Mouse (Mus musculus): ENCODE measurements at regions not wholly inside any gene's neighbourhood (a gene's known extent, or its start where the extent isn't known, plus 50 kb on each side); places are given as distances from the start of the nearest gene placed in this dataset.

- Histone ChIP-seq H3K4me1 (peaks cover 8% of the 10 kb centered on the region; the same call in 1 of the 2 replicates), H3K27me3 (ENCODE audit: low read depth, poor library complexity, severe bottlenecking) (no peaks in the 10 kb centered on the region), H3K4me3 (no peak overlapping the region), H3K9me3 (replicated peaks) (no peaks in the 10 kb centered on the region), H3K36me3 (no peaks in the 10 kb centered on the region), H3K27ac (no peak overlapping the region)
- no peak for DNase-seq (ENCODE audit: low spot score)
- 87% methylated on average over 5 of the region's 5 CpGs for WGBS
Measured at GRCm38 (mm10) chr2:143340364-143340763, 205.6 kb upstream of the Pcsk2 start.

GRCm38 (mm10) chr2:143364193-143364592 is 181.8 kb upstream of the Pcsk2 start:
- Histone ChIP-seq H3K36me3 (no peaks in the 10 kb centered on the region), H3K4me1 (no peaks in the 10 kb centered on the region), H3K27me3 (ENCODE audit: low read depth, poor library complexity, severe bottlenecking) (no peaks in the 10 kb centered on the region), H3K4me3 (no peak overlapping the region), H3K9me3 (replicated peaks) (no peaks in the 10 kb centered on the region), H3K27ac (no peak overlapping the region)
- no peak for DNase-seq (ENCODE audit: low spot score)
- 95% methylated on average over 6 of the region's 6 CpGs for WGBS

- H3K27ac ChIP-seq, result no peak overlapping the region
- H3K36me3 ChIP-seq, result no peaks in the 10 kb centered on the region
- 96% methylated on average over 5 of the region's 5 CpGs for WGBS
- H3K4me1 ChIP-seq, result no peaks in the 10 kb centered on the region
- no peaks in the 10 kb centered on the region for H3K9me3 ChIP-seq (replicated peaks)
- no peak overlapping the region for H3K4me3 ChIP-seq
- DNase-seq (ENCODE audit: low spot score), result no peak
- no peaks in the 10 kb centered on the region for H3K27me3 ChIP-seq (ENCODE audit: low read depth, poor library complexity, severe bottlenecking)
Measured at GRCm38 (mm10) chr2:143365976-143366375, 180.0 kb upstream of the Pcsk2 start.

Measured in limb, embryonic 10.5 days (tissue).